Mouse (Mus musculus) adrenal gland, postnatal 25 days (tissue): ENCODE measurements around the gene Rpl34. TPM values are rescaled to one million over a fixed set of nuclear protein-coding genes. Genes with fewer than 3 reads are reported as not detected.

Source experiments
- DNase-seq: peaks from one replicate; pipeline ENCODE4 v3.0.0; 2021; ENCODE audit warnings: mixed read lengths
- long read RNA-seq: library from polyadenylated mRNA; stranded (forward); transcript quantifications from one replicate; pipeline ENCODE4 v2.0.0, GENCODE M21; 2021
- total RNA-seq: library from RNA; stranded (reverse); gene quantifications from 2 replicates; pipeline ENCODE4 v1.2.3, GENCODE M21; 2021

The Rpl34 gene
- total RNA-seq, result 602 and 744 TPM in 2 replicates
- long read RNA-seq, transcript Rpl34-201 (5 exons, 624 nt), result minor isoform, 18 of 112 reads
- long read RNA-seq, transcript Rpl34-202 (5 exons, 480 nt), result major isoform, 73 of 112 reads
- long read RNA-seq, partial matches to known transcripts, result 12 of 112 reads
- long read RNA-seq, other reads (novel, unspliced or antisense), result 2 of 112 reads

GRCm38 (mm10) chr3:130730189-130730653 is at the start of gene Rpl34:
Gene Rpl34 (minus strand): TSS chr3:130730398.
- peak; percentile 92 for DNase-seq

- no peak for DNase-seq
These were observed 38.0 kb upstream of the Rpl34 start for GRCm38 (mm10) chr3:130768172-130768571.

GRCm38 (mm10) chr3:130764091-130764490 is 33.9 kb upstream of the Rpl34 start:
- DNase-seq, result no peak

- peak; percentile 53 for DNase-seq
These were observed 30.7 kb upstream of the Rpl34 start for GRCm38 (mm10) chr3:130760711-130761435.

GRCm38 (mm10) chr3:130758157-130758841 is 28.1 kb upstream of the Rpl34 start:
- DNase-seq, result no peak

GRCm38 (mm10) chr3:130757117-130757852 is 27.1 kb upstream of the Rpl34 start:
- DNase-seq, result no peak

- DNase-seq, result no peak
These were observed 19.0 kb upstream of the Rpl34 start for GRCm38 (mm10) chr3:130749206-130749605.

- DNase-seq, result no peak
These were observed 16.7 kb upstream of the Rpl34 start for GRCm38 (mm10) chr3:130746673-130747619.

GRCm38 (mm10) chr3:130737652-130738361 is 7.6 kb upstream of the Rpl34 start:
- DNase-seq, result no peak

GRCm38 (mm10) chr3:130736758-130737157 is 6.6 kb upstream of the Rpl34 start:
- no peak for DNase-seq

GRCm38 (mm10) chr3:130729472-130730188 is 568 bp downstream of the Rpl34 start:
- peak; percentile 37 for DNase-seq

GRCm38 (mm10) chr3:130727676-130728075 is 2.5 kb downstream of the Rpl34 start:
- DNase-seq, result no peak

- peak; percentile 13 for DNase-seq
These were observed 3.2 kb downstream of the Rpl34 start for GRCm38 (mm10) chr3:130727036-130727435.

- DNase-seq, result no peak
These were observed 4.5 kb downstream of the Rpl34 start for GRCm38 (mm10) chr3:130725718-130726117.

GRCm38 (mm10) chr3:130722733-130723478 is 7.3 kb downstream of the Rpl34 start:
- no peak for DNase-seq

GRCm38 (mm10) chr3:130720225-130720624 is 10.0 kb downstream of the Rpl34 start:
- DNase-seq, result no peak

- no peak for DNase-seq
These were observed 11.3 kb downstream of the Rpl34 start for GRCm38 (mm10) chr3:130718871-130719270.

GRCm38 (mm10) chr3:130716555-130716954 is 13.6 kb downstream of the Rpl34 start:
- no peak for DNase-seq
